Mouse (Mus musculus) T-helper 2 cell (primary cell): ENCODE measurements around the gene Gm15446.
"Not testable (repeated sequence)": the region's sequence is repeated elsewhere in the genome, so short reads cannot be mapped to it uniquely, and the experiment has no call there.

Experiments
- in situ Hi-C: fragments of 300-600 bp; cut with MboI, MseI; formaldehyde crosslinking; loops from one replicate; pipeline ENCODE4 v1.15.1; 2025; ENCODE audit warnings: high pct_unique_total_duplicates

Gene Gm15446

GRCm38 (mm10) chr5:109923261-109924071, at the start of gene Gm15446:
Gene Gm15446 (plus strand): TSS chr5:109923400.
- in situ Hi-C loops, result loop anchor here (5.0 to 10.0 kb wide), 3 partner anchors 59 to 369 kb away; partner anchors contain the start of genes Crlf2 and Zfp932

GRCm38 (mm10) chr5:109924129-109924528, 929 bp downstream of the Gm15446 start:
- in situ Hi-C loops, result loop anchor here (5.0 to 10.0 kb wide), 3 partner anchors 59 to 369 kb away; partner anchors contain the start of genes Crlf2 and Zfp932

- in situ Hi-C loops, result loop anchor here (5.0 to 10.0 kb wide), 3 partner anchors 60 to 370 kb away; partner anchors contain the start of genes Crlf2 and Zfp932
Observed at GRCm38 (mm10) chr5:109924936-109925335, 1.7 kb downstream of the Gm15446 start.

GRCm38 (mm10) chr5:109950281-109950680, 27.1 kb downstream of the Gm15446 start:
- in situ Hi-C loops, result no loop called here

- in situ Hi-C loops, result not testable (repeated sequence)
Observed at GRCm38 (mm10) chr5:109980743-109981142, 57.5 kb downstream of the Gm15446 start.
